Mouse (Mus musculus): ENCODE data around the gene Mrto4. TPM values are rescaled to one million over a fixed set of nuclear protein-coding genes. Genes with fewer than 3 reads are reported as not detected.

The Mrto4 gene
- polyA plus RNA-seq, 1 experiment = 192 TPM

- Histone ChIP-seq H3K4me3 (ENCODE audit: insufficient read depth, poor library complexity, severe bottlenecking) (no peak overlapping the region), H3K79me2 (ENCODE audit: control insufficient read depth, insufficient read depth) (peaks cover 92% of the 10 kb centered on the region), H3ac (ENCODE audit: control insufficient read depth, insufficient read length, low read depth) (no peak overlapping the region), H3K36me3 (ENCODE audit: control insufficient read depth, insufficient read depth) (peaks cover 26% of the 10 kb centered on the region), H3K27me3 (ENCODE audit: control insufficient read depth, insufficient read depth, insufficient read length) (no peaks in the 10 kb centered on the region), H3K79me3 (ENCODE audit: low read depth) (peaks cover 64% of the 10 kb centered on the region)
- no peak for TF ChIP-seq MYOG (IDR thresholded peaks at IDR 0.05; ENCODE audit: control insufficient read depth, extremely low read depth, insufficient read length)
- TF ChIP-seq MAX (IDR thresholded peaks at IDR 0.05) = no peak
- TF ChIP-seq FOSL1 (IDR thresholded peaks at IDR 0.05; ENCODE audit: insufficient read depth, low read length, poor library complexity, severe bottlenecking) = no peak
- TF ChIP-seq MYOD1 (IDR thresholded peaks at IDR 0.05; ENCODE audit: control insufficient read depth, insufficient read length, low read depth) = no peak
- TF ChIP-seq CTCF (IDR thresholded peaks at IDR 0.05; ENCODE audit: control insufficient read depth, insufficient read depth, insufficient read length) = no peak
- no peak for TF ChIP-seq USF1 (IDR thresholded peaks at IDR 0.05; ENCODE audit: low read depth)
- TF ChIP-seq CEBPB (IDR thresholded peaks at IDR 0.05; ENCODE audit: low read depth) = no peak
These were observed 29.9 kb upstream of the Mrto4 start for GRCm38 (mm10) chr4:139382231-139382630.

GRCm38 (mm10) chr4:139381452-139381845, 29.1 kb upstream of the Mrto4 start:
- Histone ChIP-seq H3K4me3 (ENCODE audit: insufficient read depth, poor library complexity, severe bottlenecking) (peak overlapping the region; percentile 89), H3K36me3 (ENCODE audit: control insufficient read depth, insufficient read depth) (peaks cover 33% of the 10 kb centered on the region), H3K27me3 (ENCODE audit: control insufficient read depth, insufficient read depth, insufficient read length) (no peaks in the 10 kb centered on the region), H3K79me3 (ENCODE audit: low read depth) (peaks cover 57% of the 10 kb centered on the region), H3K79me2 (ENCODE audit: control insufficient read depth, insufficient read depth) (peaks cover 84% of the 10 kb centered on the region), H3ac (ENCODE audit: control insufficient read depth, insufficient read length, low read depth) (peak overlapping the region; percentile 68)
- no peak for TF ChIP-seq MYOG (IDR thresholded peaks at IDR 0.05; ENCODE audit: control insufficient read depth, extremely low read depth, insufficient read length)
- TF ChIP-seq CTCF (IDR thresholded peaks at IDR 0.05; ENCODE audit: control insufficient read depth, insufficient read depth, insufficient read length) = no peak
- no peak for TF ChIP-seq FOSL1 (IDR thresholded peaks at IDR 0.05; ENCODE audit: insufficient read depth, low read length, poor library complexity, severe bottlenecking)
- no peak for TF ChIP-seq CEBPB (IDR thresholded peaks at IDR 0.05; ENCODE audit: low read depth)
- TF ChIP-seq MYOD1 (IDR thresholded peaks at IDR 0.05; ENCODE audit: control insufficient read depth, insufficient read length, low read depth) = no peak
- TF ChIP-seq MAX (IDR thresholded peaks at IDR 0.05) = no peak
- no peak for TF ChIP-seq USF1 (IDR thresholded peaks at IDR 0.05; ENCODE audit: low read depth)

- Histone ChIP-seq H3ac (ENCODE audit: control insufficient read depth, insufficient read length, low read depth) (peak overlapping the region; percentile 68), H3K4me3 (ENCODE audit: insufficient read depth, poor library complexity, severe bottlenecking) (peak overlapping the region; percentile 89), H3K36me3 (ENCODE audit: control insufficient read depth, insufficient read depth) (peaks cover 37% of the 10 kb centered on the region), H3K27me3 (ENCODE audit: control insufficient read depth, insufficient read depth, insufficient read length) (no peaks in the 10 kb centered on the region), H3K79me2 (ENCODE audit: control insufficient read depth, insufficient read depth) (peaks cover 78% of the 10 kb centered on the region), H3K79me3 (ENCODE audit: low read depth) (peaks cover 52% of the 10 kb centered on the region)
- no peak for TF ChIP-seq CEBPB (IDR thresholded peaks at IDR 0.05; ENCODE audit: low read depth)
- peak; percentile 15 for TF ChIP-seq USF1 (IDR thresholded peaks at IDR 0.05; ENCODE audit: low read depth)
These were observed 28.5 kb upstream of the Mrto4 start for GRCm38 (mm10) chr4:139380775-139381451.

GRCm38 (mm10) chr4:139380207-139380748, 27.9 kb upstream of the Mrto4 start:
- Histone ChIP-seq H3K79me3 (ENCODE audit: low read depth) (peaks cover 46% of the 10 kb centered on the region), H3K4me3 (ENCODE audit: insufficient read depth, poor library complexity, severe bottlenecking) (peak overlapping the region; percentile 89), H3K79me2 (ENCODE audit: control insufficient read depth, insufficient read depth) (peaks cover 72% of the 10 kb centered on the region)

GRCm38 (mm10) chr4:139379719-139380118, 27.3 kb upstream of the Mrto4 start:
- Histone ChIP-seq H3K36me3 (ENCODE audit: control insufficient read depth, insufficient read depth) (peaks cover 49% of the 10 kb centered on the region), H3ac (ENCODE audit: control insufficient read depth, insufficient read length, low read depth) (peak overlapping the region; percentile 46), H3K79me2 (ENCODE audit: control insufficient read depth, insufficient read depth) (peaks cover 66% of the 10 kb centered on the region), H3K4me3 (ENCODE audit: insufficient read depth, poor library complexity, severe bottlenecking) (peak overlapping the region; percentile 89), H3K79me3 (ENCODE audit: low read depth) (peaks cover 41% of the 10 kb centered on the region), H3K27me3 (ENCODE audit: control insufficient read depth, insufficient read depth, insufficient read length) (no peaks in the 10 kb centered on the region)
- TF ChIP-seq MYOG (IDR thresholded peaks at IDR 0.05; ENCODE audit: control insufficient read depth, extremely low read depth, insufficient read length) (no peak), CEBPB (IDR thresholded peaks at IDR 0.05; ENCODE audit: low read depth) (no peak), USF1 (IDR thresholded peaks at IDR 0.05; ENCODE audit: low read depth) (no peak), CTCF (IDR thresholded peaks at IDR 0.05; ENCODE audit: control insufficient read depth, insufficient read depth, insufficient read length) (no peak), FOSL1 (IDR thresholded peaks at IDR 0.05; ENCODE audit: insufficient read depth, low read length, poor library complexity, severe bottlenecking) (no peak), MAX (IDR thresholded peaks at IDR 0.05) (no peak), MYOD1 (IDR thresholded peaks at IDR 0.05; ENCODE audit: control insufficient read depth, insufficient read length, low read depth) (no peak)

More at GRCm38 (mm10) chr4:139380207-139380748, 27.9 kb upstream of the Mrto4 start:
- peak overlapping the region; percentile 97 for H3ac ChIP-seq (ENCODE audit: control insufficient read depth, insufficient read length, low read depth)
- peaks cover 43% of the 10 kb centered on the region for H3K36me3 ChIP-seq (ENCODE audit: control insufficient read depth, insufficient read depth)
- no peaks in the 10 kb centered on the region for H3K27me3 ChIP-seq (ENCODE audit: control insufficient read depth, insufficient read depth, insufficient read length)
- no peak for TF ChIP-seq FOSL1 (IDR thresholded peaks at IDR 0.05; ENCODE audit: insufficient read depth, low read length, poor library complexity, severe bottlenecking)
- TF ChIP-seq CEBPB (IDR thresholded peaks at IDR 0.05; ENCODE audit: low read depth) = peak; percentile 66
- TF ChIP-seq CTCF (IDR thresholded peaks at IDR 0.05; ENCODE audit: control insufficient read depth, insufficient read depth, insufficient read length) = no peak

- Histone ChIP-seq H3ac (ENCODE audit: control insufficient read depth, insufficient read length, low read depth) (no peak overlapping the region), H3K36me3 (ENCODE audit: control insufficient read depth, insufficient read depth) (peaks cover 76% of the 10 kb centered on the region), H3K79me3 (ENCODE audit: low read depth) (peaks cover 2% of the 10 kb centered on the region), H3K4me3 (ENCODE audit: insufficient read depth, poor library complexity, severe bottlenecking) (no peak overlapping the region), H3K27me3 (ENCODE audit: control insufficient read depth, insufficient read depth, insufficient read length) (no peaks in the 10 kb centered on the region), H3K79me2 (ENCODE audit: control insufficient read depth, insufficient read depth) (peaks cover 8% of the 10 kb centered on the region)
- TF ChIP-seq CTCF (IDR thresholded peaks at IDR 0.05; ENCODE audit: control insufficient read depth, insufficient read depth, insufficient read length) (no peak), USF1 (IDR thresholded peaks at IDR 0.05; ENCODE audit: low read depth) (no peak), MYOD1 (IDR thresholded peaks at IDR 0.05; ENCODE audit: control insufficient read depth, insufficient read length, low read depth) (no peak), MYOG (IDR thresholded peaks at IDR 0.05; ENCODE audit: control insufficient read depth, extremely low read depth, insufficient read length) (no peak), MAX (IDR thresholded peaks at IDR 0.05) (no peak), CEBPB (IDR thresholded peaks at IDR 0.05; ENCODE audit: low read depth) (no peak), FOSL1 (IDR thresholded peaks at IDR 0.05; ENCODE audit: insufficient read depth, low read length, poor library complexity, severe bottlenecking) (no peak)
These were observed 21.2 kb upstream of the Mrto4 start for GRCm38 (mm10) chr4:139373531-139373930.
